Mouse (Mus musculus): Measurements from ENCODE around the gene Zmynd11.

Zmynd11 gene

GRCm38 (mm10) chr13:9764646-9765536 is at the start of gene Zmynd11:
Gene Zmynd11, minus strand, starts transcription at chr13:9765330.
- in situ Hi-C loops (cut with MboI, MseI): no loop called here

- in situ Hi-C loops (cut with MboI, MseI): loop anchor here (10.0 kb wide), 1 partner anchor 61 kb away; no protein-coding TSS in a partner anchor
These were observed 30.9 kb upstream of the Zmynd11 start for GRCm38 (mm10) chr13:9795889-9796631.

GRCm38 (mm10) chr13:9786050-9786449 is 20.9 kb upstream of the Zmynd11 start:
- in situ Hi-C loops (cut with MboI, MseI): no loop called here

GRCm38 (mm10) chr13:9783717-9784116 is 18.6 kb upstream of the Zmynd11 start:
- in situ Hi-C loops (cut with MboI, MseI): no loop called here

GRCm38 (mm10) chr13:9775901-9776300 is 10.8 kb upstream of the Zmynd11 start:
- in situ Hi-C loops (cut with MboI, MseI): no loop called here

GRCm38 (mm10) chr13:9774077-9774476 is 8.9 kb upstream of the Zmynd11 start:
- in situ Hi-C loops (cut with MboI, MseI): no loop called here

GRCm38 (mm10) chr13:9767279-9767678 is 2.1 kb upstream of the Zmynd11 start:
- in situ Hi-C loops (cut with MboI, MseI): no loop called here

- in situ Hi-C loops (cut with MboI, MseI): no loop called here
These were observed 1.4 kb upstream of the Zmynd11 start for GRCm38 (mm10) chr13:9766497-9766896.

GRCm38 (mm10) chr13:9765537-9765851 is 364 bp upstream of the Zmynd11 start:
- in situ Hi-C loops (cut with MboI, MseI): no loop called here

- in situ Hi-C loops (cut with MboI, MseI): no loop called here
These were observed 1.1 kb downstream of the Zmynd11 start for GRCm38 (mm10) chr13:9763828-9764645.

GRCm38 (mm10) chr13:9763100-9763827 is 1.9 kb downstream of the Zmynd11 start:
- in situ Hi-C loops (cut with MboI, MseI): no loop called here

- in situ Hi-C loops (cut with MboI, MseI): no loop called here
These were observed 5.1 kb downstream of the Zmynd11 start for GRCm38 (mm10) chr13:9760057-9760456.

- in situ Hi-C loops (cut with MboI, MseI): no loop called here
These were observed 7.2 kb downstream of the Zmynd11 start for GRCm38 (mm10) chr13:9757842-9758491.

- in situ Hi-C loops (cut with MboI, MseI): no loop called here
These were observed 11.4 kb downstream of the Zmynd11 start for GRCm38 (mm10) chr13:9753706-9754105.

GRCm38 (mm10) chr13:9750320-9750719 is 14.8 kb downstream of the Zmynd11 start:
- in situ Hi-C loops (cut with MboI, MseI): no loop called here

GRCm38 (mm10) chr13:9749796-9750195 is 15.3 kb downstream of the Zmynd11 start:
- in situ Hi-C loops (cut with MboI, MseI): loop anchor here (10.0 kb wide), 1 partner anchor 485 kb away; no protein-coding TSS in a partner anchor

GRCm38 (mm10) chr13:9738190-9738589 is 26.9 kb downstream of the Zmynd11 start:
- in situ Hi-C loops (cut with MboI, MseI): loop anchor here (10.0 kb wide), 1 partner anchor 57 kb away; no protein-coding TSS in a partner anchor

GRCm38 (mm10) chr13:9737024-9737423 is 28.1 kb downstream of the Zmynd11 start:
- in situ Hi-C loops (cut with MboI, MseI): loop anchor here (10.0 kb wide), 1 partner anchor 58 kb away; no protein-coding TSS in a partner anchor

- in situ Hi-C loops (cut with MboI, MseI): loop anchor here (10.0 kb wide), 1 partner anchor 63 kb away; no protein-coding TSS in a partner anchor
These were observed 32.9 kb downstream of the Zmynd11 start for GRCm38 (mm10) chr13:9732262-9732661.

- in situ Hi-C loops (cut with MboI, MseI): no loop called here
These were observed 36.1 kb downstream of the Zmynd11 start for GRCm38 (mm10) chr13:9729073-9729472.

Measured in regulatory T cell (primary cell).